11 mouse cellular contexts compared by ENCODE assay signal in the genomic region with DNA sequence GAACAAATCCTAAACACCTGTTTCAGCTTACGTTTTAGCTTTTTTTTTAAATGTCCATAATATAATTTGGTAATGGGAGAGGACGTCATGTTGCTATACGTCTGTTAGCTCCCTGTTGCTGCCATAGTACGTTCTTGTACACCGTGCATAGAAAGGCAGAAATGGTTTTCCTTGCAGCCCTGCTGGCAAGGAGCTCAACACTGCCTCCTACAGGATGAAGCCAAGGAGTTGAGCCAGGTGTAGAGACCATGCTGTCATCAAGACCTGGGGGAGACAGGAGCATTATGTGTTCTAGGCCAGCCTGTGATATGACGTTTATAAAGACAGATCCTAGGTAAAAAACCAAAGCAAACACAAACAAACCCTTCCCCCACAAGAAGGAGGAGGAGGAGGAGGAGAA. TPM values are rescaled to one million over a fixed set of nuclear protein-coding genes. Genes with fewer than 3 reads are reported as not detected.
DNase-seq lines count a peak whose midpoint lies in the region; ATAC-seq and TF ChIP-seq lines count a peak whose summit lies in the region.
"Had no signal": no experiment of that assay in that cellular context is flagged by ENCODE, and none has a peak within 500 bp of the region (broad histone marks: within the 10 kb centered on the region; RNA-seq: fewer than 3 reads in every experiment).

No protein-coding gene starts in this region.

- H3K79me2 ChIP-seq in heart, adult 2 months (replicated peaks; ENCODE audit: control insufficient read depth, insufficient read depth, low read length), result no peaks in the 10 kb centered on the region

- H3K9ac ChIP-seq in heart, adult 2 months (ENCODE audit: low read depth, low read length), result no peak overlapping the region
- no peak overlapping the region for H3K9ac ChIP-seq in heart, embryonic 11.5 days (ENCODE audit: low read depth, low read length)
- H3K9ac ChIP-seq in midbrain, postnatal 0 days (replicated peaks; ENCODE audit: low read length, poor library complexity, severe bottlenecking), result no peak overlapping the region
- H3K9ac ChIP-seq in midbrain, embryonic 15.5 days, result no peak overlapping the region
- H3K9ac ChIP-seq: heart, embryonic 12.5 days had no signal

- H3K4me1 ChIP-seq in heart, adult 2 months (ENCODE audit: control insufficient read depth, insufficient read depth, low read length), result peaks cover 3% of the 10 kb centered on the region
- H3K4me1 ChIP-seq in heart, embryonic 11.5 days (ENCODE audit: control insufficient read depth, insufficient read depth, low read length), result peaks cover 13% of the 10 kb centered on the region
- H3K4me1 ChIP-seq in midbrain, postnatal 0 days (ENCODE audit: insufficient read depth, low read length), result no peaks in the 10 kb centered on the region
- H3K4me1 ChIP-seq in midbrain, embryonic 15.5 days, result no peaks in the 10 kb centered on the region

- H3K27me3 ChIP-seq in heart, adult 2 months (ENCODE audit: control insufficient read depth, insufficient read depth, low read length), result no peaks in the 10 kb centered on the region
- peaks cover 2% of the 10 kb centered on the region; the same call in 1 of the 2 replicates for H3K27me3 ChIP-seq in heart, embryonic 11.5 days (ENCODE audit: control insufficient read depth, insufficient read depth, low read length)
- no peaks in the 10 kb centered on the region for H3K27me3 ChIP-seq in midbrain, postnatal 0 days (ENCODE audit: insufficient read depth, low read length)
- H3K27me3 ChIP-seq in midbrain, embryonic 15.5 days (replicated peaks), result no peaks in the 10 kb centered on the region
- H3K27me3 ChIP-seq: heart, embryonic 12.5 days had no signal

- 85% methylated on average over 6 of the region's 6 CpGs for WGBS in heart, adult 2 months
- 79% methylated on average over 6 of the region's 6 CpGs for WGBS in heart, embryonic 11.5 days (ENCODE audit: insufficient replicate concordance)
- WGBS in midbrain, postnatal 0 days, result 74% methylated on average over 6 of the region's 6 CpGs
- 85% methylated on average over 6 of the region's 6 CpGs for WGBS in midbrain, embryonic 15.5 days

- intact Hi-C loops in heart, adult 2 months (cut with DNase I), result no loop called here
- intact Hi-C loops in left cerebral cortex, postnatal 14 days (cut with DNase I), result no loop called here

- H3K4me2 ChIP-seq in heart, embryonic 11.5 days, result no peak overlapping the region
- H3K4me2 ChIP-seq in midbrain, postnatal 0 days (ENCODE audit: low read depth, low read length, poor library complexity, severe bottlenecking), result no peak overlapping the region
- H3K4me2 ChIP-seq in midbrain, embryonic 15.5 days, result no peak overlapping the region
- H3K4me2 ChIP-seq: heart, embryonic 12.5 days had no signal

- ATAC-seq in heart, embryonic 11.5 days (replicated peaks; ENCODE audit: insufficient number of reproducible peaks, low FRiP score, low TSS enrichment), result no peak
- no peak for ATAC-seq in midbrain, postnatal 0 days (ENCODE audit: low FRiP score)
- ATAC-seq in midbrain, embryonic 15.5 days (replicated peaks), result no peak
- ATAC-seq in common myeloid progenitor, adult 5-6 weeks (replicated peaks; ENCODE audit: low read depth, poor library complexity, severe bottlenecking), result 0 out of 2 replicates have a peak, but pooled peaks have one; percentile 39

- no peak overlapping the region for H3K4me3 ChIP-seq in heart, adult 2 months
- H3K4me3 ChIP-seq in heart, embryonic 11.5 days (ENCODE audit: low read depth, low read length), result no peak overlapping the region
- H3K4me3 ChIP-seq in midbrain, postnatal 0 days (ENCODE audit: low read depth, low read length), result no peak overlapping the region
- H3K4me3 ChIP-seq in midbrain, embryonic 15.5 days, result no peak overlapping the region
- H3K4me3 ChIP-seq: heart, embryonic 12.5 days; midbrain, embryonic 10.5 days had no signal

- no peak for TF ChIP-seq EP300 in heart, adult 2 months (IDR thresholded peaks at IDR 0.05; ENCODE audit: insufficient read depth, low read depth, low read length)

- TF ChIP-seq POLR2A in heart, adult 2 months (IDR thresholded peaks at IDR 0.05; ENCODE audit: insufficient read depth, low read depth, low read length), result no peak

- peak; percentile 32 for TF ChIP-seq CTCF in heart, adult 2 months (IDR thresholded peaks at IDR 0.05)
- peak; percentile 35; the same call in 1 of the 2 replicates for TF ChIP-seq CTCF in midbrain, postnatal 0 days (IDR thresholded peaks at IDR 0.05)

- no peak for DNase-seq in heart, adult 2 months
- DNase-seq in midbrain, postnatal 0 days (ENCODE audit: low spot score), result no peak
- peak; percentile 18 for DNase-seq in thymus, postnatal 14 days
- no peak for DNase-seq in kidney, adult 11 months
- DNase-seq in left cerebral cortex, postnatal 14 days (ENCODE audit: low spot score in 2 of 2), result no peak
- DNase-seq: right cerebral cortex, postnatal 4 days had no signal

- H3K9me3 ChIP-seq in heart, embryonic 11.5 days (replicated peaks; ENCODE audit: control insufficient read depth, low read length), result no peaks in the 10 kb centered on the region
- no peaks in the 10 kb centered on the region for H3K9me3 ChIP-seq in midbrain, postnatal 0 days (ENCODE audit: low read length)
- H3K9me3 ChIP-seq in midbrain, embryonic 15.5 days, result no peaks in the 10 kb centered on the region
- H3K9me3 ChIP-seq: heart, embryonic 12.5 days; midbrain, embryonic 10.5 days had no signal

- H3K36me3 ChIP-seq in heart, adult 2 months (ENCODE audit: control insufficient read depth, insufficient read depth, low read length), result no peaks in the 10 kb centered on the region
- H3K36me3 ChIP-seq in heart, embryonic 11.5 days (ENCODE audit: control insufficient read depth, insufficient read depth, low read length), result no peaks in the 10 kb centered on the region
- no peaks in the 10 kb centered on the region for H3K36me3 ChIP-seq in midbrain, postnatal 0 days (ENCODE audit: insufficient read depth, low read length)
- H3K36me3 ChIP-seq in midbrain, embryonic 15.5 days (replicated peaks), result no peaks in the 10 kb centered on the region
- H3K36me3 ChIP-seq: heart, embryonic 12.5 days; midbrain, embryonic 10.5 days had no signal

- H3K27ac ChIP-seq in heart, adult 2 months, result no peak overlapping the region
- H3K27ac ChIP-seq in heart, embryonic 11.5 days (ENCODE audit: low read depth, low read length), result no peak overlapping the region
- no peak overlapping the region for H3K27ac ChIP-seq in midbrain, postnatal 0 days (ENCODE audit: low read depth, low read length)
- no peak overlapping the region for H3K27ac ChIP-seq in midbrain, embryonic 15.5 days
- H3K27ac ChIP-seq: midbrain, embryonic 10.5 days had no signal

RNA-seq across cellular contexts. Expression of a gene that starts 36.2 kb away (rescaled TPM):
- total RNA-seq in heart, adult 2 months (2021), result 10 to 100 TPM; 13.9 to 42.4 TPM
- 3.4 and 6.7 TPM in 2 replicates for polyA plus RNA-seq in heart, adult 2 months (2012; rRNA removed)
- polyA plus RNA-seq in heart, embryonic 11.5 days (2014; fragmentation: Nextera tagmentation; extraction: Ambion mirVana), result 35.3 and 42.3 TPM in 2 replicates
- total RNA-seq in midbrain, postnatal 0 days (2014; rRNA removed), result 15.7 and 20.8 TPM in 2 replicates
- polyA plus RNA-seq in midbrain, postnatal 0 days (2015; fragmentation: Nextera tagmentation; extraction: Ambion mirVana), result 27.3 and 27.5 TPM in 2 replicates
- polyA plus RNA-seq in midbrain, embryonic 15.5 days (2015; fragmentation: Nextera tagmentation; extraction: Ambion mirVana), result 41.9 and 48.4 TPM in 2 replicates
- total RNA-seq in common myeloid progenitor, adult 5-6 weeks (2017), result 6.5 and 7.1 TPM in 2 replicates
- total RNA-seq in left cerebral cortex, postnatal 14 days (2021), result 10 to 100 TPM; 12.2 to 13.8 TPM
